17 mouse cellular contexts compared by ENCODE assay signal in the genomic region with DNA sequence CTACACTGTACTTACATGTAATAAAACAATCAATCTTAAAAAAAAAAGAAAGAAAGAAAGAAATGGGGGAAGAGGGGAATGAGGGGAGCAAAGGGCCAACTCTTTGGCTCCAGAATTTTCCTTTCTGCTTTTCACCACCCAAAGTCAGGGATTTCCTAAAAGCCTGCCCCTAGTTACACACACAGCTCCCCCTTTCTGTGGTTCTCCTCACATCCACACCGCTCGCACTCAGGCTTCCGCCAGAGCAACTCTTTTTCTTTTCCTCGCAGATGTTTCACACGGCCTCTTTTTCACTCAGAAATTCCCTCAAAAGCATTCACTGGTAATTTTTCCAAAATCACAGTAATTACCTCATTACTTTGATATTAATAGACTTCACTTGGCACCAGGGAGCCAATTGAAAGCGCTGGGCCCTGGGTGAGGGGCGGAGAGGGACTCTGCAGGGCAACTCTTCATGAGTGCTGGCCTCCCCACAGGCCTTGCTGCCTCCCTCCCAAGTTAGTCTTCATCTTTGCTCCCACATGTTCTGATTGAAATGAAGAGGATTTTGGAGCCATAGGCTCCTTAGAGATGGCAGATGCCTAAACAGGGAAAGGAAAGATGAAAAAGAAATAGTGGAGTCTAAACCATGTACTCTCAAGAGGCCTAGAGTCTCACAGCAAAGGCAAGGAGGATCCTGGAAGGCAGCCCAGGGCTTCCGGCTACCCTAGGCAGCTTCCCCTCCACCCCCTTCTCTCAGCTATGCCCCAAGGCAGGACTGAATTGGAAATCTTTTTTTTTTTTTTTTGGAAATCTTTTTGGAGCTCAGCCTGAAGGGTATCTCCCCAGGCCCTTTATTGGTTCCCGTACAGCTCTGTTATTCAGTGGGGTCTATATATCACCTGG. TPM values are rescaled to one million over a fixed set of nuclear protein-coding genes. Genes with fewer than 3 reads are reported as not detected.
DNase-seq lines count a peak whose midpoint lies in the region; ATAC-seq and TF ChIP-seq lines count a peak whose summit lies in the region.
"Had no signal": no experiment of that assay in that cellular context is flagged by ENCODE, and none has a peak within 500 bp of the region (broad histone marks: within the 10 kb centered on the region; RNA-seq: fewer than 3 reads in every experiment).

No protein-coding gene starts in this region.

- H3K9me3 ChIP-seq in forebrain, embryonic 10.5 days: no peaks in the 10 kb centered on the region
- H3K9me3 ChIP-seq in forebrain, embryonic 11.5 days (ENCODE audit: control insufficient read depth, low read length): no peaks in the 10 kb centered on the region
- no peaks in the 10 kb centered on the region for H3K9me3 ChIP-seq in neural tube, embryonic 13.5 days
- H3K9me3 ChIP-seq in limb, embryonic 14.5 days (ENCODE audit: control insufficient read depth, low read length): no peaks in the 10 kb centered on the region
- H3K9me3 ChIP-seq: heart, embryonic 10.5 days; hindbrain, embryonic 15.5 days had no signal

- no peaks in the 10 kb centered on the region for H3K36me3 ChIP-seq in forebrain, embryonic 10.5 days (replicated peaks)
- no peaks in the 10 kb centered on the region for H3K36me3 ChIP-seq in forebrain, embryonic 11.5 days (ENCODE audit: control insufficient read depth, insufficient read depth, low read length)
- H3K36me3 ChIP-seq in neural tube, embryonic 13.5 days: no peaks in the 10 kb centered on the region
- H3K36me3 ChIP-seq in limb, embryonic 14.5 days (ENCODE audit: control insufficient read depth, insufficient read depth, low read length): no peaks in the 10 kb centered on the region
- H3K36me3 ChIP-seq: heart, embryonic 10.5 days; hindbrain, embryonic 15.5 days had no signal

- H3K4me3 ChIP-seq in forebrain, embryonic 10.5 days: no peak overlapping the region
- no peak overlapping the region for H3K4me3 ChIP-seq in forebrain, embryonic 11.5 days (ENCODE audit: low read depth, low read length)
- H3K4me3 ChIP-seq in neural tube, embryonic 13.5 days: no peak overlapping the region
- H3K4me3 ChIP-seq in limb, embryonic 14.5 days (replicated peaks; ENCODE audit: low read length): no peak overlapping the region
- H3K4me3 ChIP-seq: heart, embryonic 10.5 days; hindbrain, embryonic 15.5 days had no signal

- TF ChIP-seq POLR2A in limb, embryonic 14.5 days (IDR thresholded peaks at IDR 0.05; ENCODE audit: borderline replicate concordance, extremely low read depth, insufficient read depth, insufficient read length): no peak

- DNase-seq in forebrain, embryonic 10.5 days (ENCODE audit: extremely low spot score, low spot score): no peak
- DNase-seq in forebrain, embryonic 11.5 days (ENCODE audit: low spot score): no peak
- no peak for DNase-seq in neural tube, embryonic 10.5 days (ENCODE audit: extremely low spot score, low spot score)
- DNase-seq in limb, embryonic 14.5 days (ENCODE audit: low spot score): no peak
- DNase-seq in cerebellum, adult 9-11 months: no peak
- no peak for DNase-seq in natural killer cell, adult 2 months (ENCODE audit: low spot score in 2 of 2)
- no peak for DNase-seq in heart, postnatal 4 days
- DNase-seq: cerebellum, adult 11-12 months; gastrocnemius, postnatal 14 days; kidney, adult 8-10 months; thymus, postnatal 25 days had no signal

- H3K4me2 ChIP-seq in forebrain, embryonic 11.5 days (ENCODE audit: low read depth, low read length, severe bottlenecking): no peak overlapping the region
- no peak overlapping the region for H3K4me2 ChIP-seq in neural tube, embryonic 13.5 days
- no peak overlapping the region for H3K4me2 ChIP-seq in limb, embryonic 14.5 days (replicated peaks; ENCODE audit: low read depth, low read length, severe bottlenecking)
- H3K4me2 ChIP-seq: hindbrain, embryonic 15.5 days; liver, embryonic 11.5 days had no signal

- peak overlapping the region; percentile 53; the same call in 1 of the 2 replicates for H3K27ac ChIP-seq in forebrain, embryonic 10.5 days
- H3K27ac ChIP-seq in forebrain, embryonic 11.5 days (ENCODE audit: low read depth, low read length): no peak overlapping the region
- 0 out of 2 replicates have a peak overlapping the region, but pooled peaks have one; percentile 13 for H3K27ac ChIP-seq in neural tube, embryonic 13.5 days (replicated peaks)
- H3K27ac ChIP-seq in limb, embryonic 14.5 days (replicated peaks; ENCODE audit: low read depth, low read length): peak overlapping the region; percentile 45; the same call in 1 of the 2 replicates
- H3K27ac ChIP-seq: heart, embryonic 10.5 days; stomach, postnatal 0 days had no signal

- ATAC-seq in forebrain, embryonic 11.5 days (replicated peaks; ENCODE audit: low FRiP score): no peak
- ATAC-seq in neural tube, embryonic 13.5 days (ENCODE audit: low read depth): no peak
- no peak for ATAC-seq in limb, embryonic 14.5 days (ENCODE audit: low FRiP score, low read depth)
- ATAC-seq: lung, postnatal 0 days had no signal

- peaks cover 25% of the 10 kb centered on the region for H3K4me1 ChIP-seq in forebrain, embryonic 10.5 days
- 0 out of 2 replicates have a peak, but pooled peaks cover 5% of the 10 kb centered on the region for H3K4me1 ChIP-seq in forebrain, embryonic 11.5 days (replicated peaks; ENCODE audit: control insufficient read depth, insufficient read depth, low read length)
- peaks cover 21% of the 10 kb centered on the region for H3K4me1 ChIP-seq in neural tube, embryonic 13.5 days (replicated peaks)
- H3K4me1 ChIP-seq in limb, embryonic 14.5 days (ENCODE audit: control insufficient read depth, insufficient read depth, low read length): peaks cover 4% of the 10 kb centered on the region; the same call in 1 of the 2 replicates

- no peak overlapping the region for H3K9ac ChIP-seq in forebrain, embryonic 11.5 days (ENCODE audit: low read length)
- H3K9ac ChIP-seq in neural tube, embryonic 13.5 days: no peak overlapping the region
- no peak overlapping the region for H3K9ac ChIP-seq in limb, embryonic 14.5 days (ENCODE audit: low read depth, low read length, severe bottlenecking)
- H3K9ac ChIP-seq: hindbrain, embryonic 15.5 days had no signal

- peaks cover 9% of the 10 kb centered on the region; the same call in 1 of the 2 replicates for H3K27me3 ChIP-seq in forebrain, embryonic 10.5 days (ENCODE audit: poor library complexity, severe bottlenecking)
- no peaks in the 10 kb centered on the region for H3K27me3 ChIP-seq in forebrain, embryonic 11.5 days (ENCODE audit: control insufficient read depth, insufficient read depth, low read length)
- H3K27me3 ChIP-seq in neural tube, embryonic 13.5 days: no peaks in the 10 kb centered on the region
- H3K27me3 ChIP-seq in limb, embryonic 14.5 days (ENCODE audit: control insufficient read depth, insufficient read depth, low read length): no peaks in the 10 kb centered on the region
- H3K27me3 ChIP-seq: hindbrain, embryonic 15.5 days had no signal

- WGBS in forebrain, embryonic 10.5 days: 80% methylated on average over 9 of the region's 9 CpGs
- 75% methylated on average over 9 of the region's 9 CpGs for WGBS in forebrain, embryonic 11.5 days
- WGBS in neural tube, embryonic 13.5 days: 64% methylated on average over 9 of the region's 9 CpGs
- 72% methylated on average over 9 of the region's 9 CpGs for WGBS in limb, embryonic 14.5 days

RNA-seq across cellular contexts. Expression of a gene that starts 12.0 kb away (rescaled TPM):
- 2.5 TPM in 2 replicates for polyA plus RNA-seq in forebrain, embryonic 10.5 days (2016; fragmentation: Nextera tagmentation; extraction: Ambion mirVana)
- 3.1 and 3.4 TPM in 2 replicates for polyA plus RNA-seq in forebrain, embryonic 11.5 days (2014; fragmentation: Nextera tagmentation; extraction: Ambion mirVana)
- polyA plus RNA-seq in neural tube, embryonic 13.5 days (2015; fragmentation: Nextera tagmentation; extraction: Ambion mirVana): 6.6 and 7.7 TPM in 2 replicates
- polyA plus RNA-seq in limb, embryonic 14.5 days (2012; rRNA removed): 11.0 and 14.9 TPM in 2 replicates
- polyA plus RNA-seq in limb, embryonic 14.5 days (2014; fragmentation: Nextera tagmentation; extraction: Ambion mirVana): 5.0 and 5.2 TPM in 2 replicates
- 10 to 100 TPM; 77.0 to 77.8 TPM for total RNA-seq in heart, postnatal 4 days (2021)

RNA-seq across cellular contexts. Expression of a gene that starts 16.4 kb away (rescaled TPM):
- polyA plus RNA-seq in forebrain, embryonic 10.5 days (2016; fragmentation: Nextera tagmentation; extraction: Ambion mirVana): 57.4 and 59.3 TPM in 2 replicates
- 69.4 and 71.6 TPM in 2 replicates for polyA plus RNA-seq in forebrain, embryonic 11.5 days (2014; fragmentation: Nextera tagmentation; extraction: Ambion mirVana)
- polyA plus RNA-seq in neural tube, embryonic 13.5 days (2015; fragmentation: Nextera tagmentation; extraction: Ambion mirVana): 49.4 and 50.8 TPM in 2 replicates
- 26.4 and 36.0 TPM in 2 replicates for polyA plus RNA-seq in limb, embryonic 14.5 days (2012; rRNA removed)
- 35.7 and 40.0 TPM in 2 replicates for polyA plus RNA-seq in limb, embryonic 14.5 days (2014; fragmentation: Nextera tagmentation; extraction: Ambion mirVana)
- 10 to 100 TPM; 33.9 to 34.2 TPM for total RNA-seq in heart, postnatal 4 days (2021)

RNA-seq across cellular contexts. Expression of a gene that starts 47.1 kb away (rescaled TPM):
- polyA plus RNA-seq in forebrain, embryonic 10.5 days (2016; fragmentation: Nextera tagmentation; extraction: Ambion mirVana): 13.0 and 14.9 TPM in 2 replicates
- polyA plus RNA-seq in forebrain, embryonic 11.5 days (2014; fragmentation: Nextera tagmentation; extraction: Ambion mirVana): 15.0 and 17.0 TPM in 2 replicates
- polyA plus RNA-seq in neural tube, embryonic 13.5 days (2015; fragmentation: Nextera tagmentation; extraction: Ambion mirVana): 15.2 and 15.7 TPM in 2 replicates
- 16.6 and 20.0 TPM in 2 replicates for polyA plus RNA-seq in limb, embryonic 14.5 days (2012; rRNA removed)
- polyA plus RNA-seq in limb, embryonic 14.5 days (2014; fragmentation: Nextera tagmentation; extraction: Ambion mirVana): 9.0 and 13.0 TPM in 2 replicates
- total RNA-seq in heart, postnatal 4 days (2021): 10 to 100 TPM in 1 of 2 experiments, 1 to 10 TPM in 1; 8.7 to 11.2 TPM
